Mouse (Mus musculus): ENCODE measurements around the gene Ddx5. TPM values are rescaled to one million over a fixed set of nuclear protein-coding genes. Genes with fewer than 3 reads are reported as not detected.
"Not testable (repeated sequence)": the region's sequence is repeated elsewhere in the genome, so short reads cannot be mapped to it uniquely, and the experiment has no call there.

Ddx5 gene
- total RNA-seq, 2 experiments from 2014 or later: 203 to 252 TPM

DNA sequence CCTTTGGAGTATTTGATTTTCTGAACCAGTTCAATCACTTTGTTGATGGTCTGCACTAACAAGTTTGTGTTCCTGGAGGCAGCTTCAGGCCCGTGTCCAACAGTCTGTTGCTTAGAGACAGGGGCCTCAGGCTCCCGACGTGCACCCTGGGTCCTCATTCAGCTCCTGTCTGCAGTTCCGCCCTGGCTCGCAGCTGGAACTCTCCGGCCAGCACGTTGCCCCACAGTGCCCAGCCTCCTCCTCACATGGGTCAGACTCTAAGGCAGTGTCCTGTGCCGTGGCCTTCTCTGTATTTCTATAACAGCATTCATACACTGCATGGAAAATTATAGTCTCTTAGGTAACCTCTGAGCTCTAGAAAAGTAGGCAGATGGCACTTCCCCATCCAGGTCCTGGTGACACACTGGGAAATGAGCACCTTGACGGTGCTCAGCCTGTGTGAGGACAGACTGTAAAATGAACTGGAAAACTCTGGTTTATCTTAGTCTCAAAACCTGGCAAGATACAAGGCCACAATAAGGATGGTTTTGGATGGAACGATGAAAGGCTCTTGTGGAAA is 13.2 kb upstream of the Ddx5 start:
- DNase-seq: peak; percentile 26
- intact Hi-C loops (cut with DNase I; ENCODE audit: low total_unique reads): no loop called here

DNA sequence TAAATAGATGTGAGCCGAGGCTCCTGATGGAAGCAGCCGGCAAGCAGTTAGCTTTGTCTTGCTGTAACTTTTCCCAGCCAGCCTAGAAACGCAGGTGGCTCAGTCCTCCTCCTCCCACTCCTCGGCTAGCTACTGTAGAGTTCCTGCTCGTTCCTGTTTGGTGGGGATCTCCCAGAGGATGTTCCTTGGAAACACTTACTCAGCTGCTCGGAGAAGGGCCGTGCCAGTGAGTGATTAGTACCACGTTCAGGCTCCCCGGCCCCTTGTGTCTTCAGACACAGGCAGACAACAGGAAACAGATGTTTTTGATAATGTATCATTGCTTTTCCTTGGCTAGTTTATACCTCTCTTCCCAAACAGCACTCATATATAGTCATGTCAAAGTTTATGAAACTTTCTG is 6.7 kb upstream of the Ddx5 start:
- intact Hi-C loops (cut with DNase I; ENCODE audit: low total_unique reads): no loop called here
- peak; percentile 27 for DNase-seq

DNA sequence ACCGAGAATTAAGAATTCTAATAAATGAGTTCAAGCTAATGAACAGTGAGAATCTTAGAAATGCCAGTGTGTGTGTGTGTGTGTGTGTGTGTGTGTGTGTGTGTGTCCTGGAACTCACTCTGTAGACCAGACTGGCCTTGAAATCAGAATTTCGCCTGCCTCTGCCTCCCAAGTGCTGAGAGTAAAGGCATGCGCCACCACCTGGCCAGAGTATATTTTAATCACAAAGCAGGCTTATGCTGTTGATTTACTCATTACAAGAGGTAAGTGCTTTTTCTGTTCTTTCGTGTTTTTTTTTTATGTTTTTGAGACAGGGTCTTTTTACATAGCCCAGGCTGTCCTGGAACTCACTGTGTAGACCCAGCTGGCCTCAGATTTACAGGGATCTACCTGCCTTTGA is 4.9 kb upstream of the Ddx5 start:
- intact Hi-C loops (cut with DNase I; ENCODE audit: low total_unique reads): no loop called here
- no peak for DNase-seq

DNA sequence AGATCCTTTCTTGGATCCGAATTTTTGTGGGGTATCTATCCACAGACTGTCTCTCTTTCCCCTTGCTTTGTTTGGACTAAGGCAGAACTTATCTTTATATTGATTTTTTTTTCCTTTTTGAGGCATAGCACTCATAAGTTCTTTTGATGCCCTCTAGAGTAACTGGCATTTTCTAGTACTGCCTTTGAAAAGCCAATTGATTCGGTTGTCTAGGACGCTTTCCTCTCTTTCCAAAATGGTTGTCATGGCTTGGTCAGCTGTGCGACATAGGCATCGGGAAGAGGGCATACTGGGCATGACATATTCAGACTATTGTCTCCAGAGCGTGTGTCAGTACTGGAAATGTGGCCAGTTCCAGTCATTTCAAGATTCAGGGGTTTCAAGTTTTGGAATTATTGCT is 664 bp upstream of the Ddx5 start:
- no peak for DNase-seq
- intact Hi-C loops (cut with DNase I; ENCODE audit: low total_unique reads): no loop called here

DNA sequence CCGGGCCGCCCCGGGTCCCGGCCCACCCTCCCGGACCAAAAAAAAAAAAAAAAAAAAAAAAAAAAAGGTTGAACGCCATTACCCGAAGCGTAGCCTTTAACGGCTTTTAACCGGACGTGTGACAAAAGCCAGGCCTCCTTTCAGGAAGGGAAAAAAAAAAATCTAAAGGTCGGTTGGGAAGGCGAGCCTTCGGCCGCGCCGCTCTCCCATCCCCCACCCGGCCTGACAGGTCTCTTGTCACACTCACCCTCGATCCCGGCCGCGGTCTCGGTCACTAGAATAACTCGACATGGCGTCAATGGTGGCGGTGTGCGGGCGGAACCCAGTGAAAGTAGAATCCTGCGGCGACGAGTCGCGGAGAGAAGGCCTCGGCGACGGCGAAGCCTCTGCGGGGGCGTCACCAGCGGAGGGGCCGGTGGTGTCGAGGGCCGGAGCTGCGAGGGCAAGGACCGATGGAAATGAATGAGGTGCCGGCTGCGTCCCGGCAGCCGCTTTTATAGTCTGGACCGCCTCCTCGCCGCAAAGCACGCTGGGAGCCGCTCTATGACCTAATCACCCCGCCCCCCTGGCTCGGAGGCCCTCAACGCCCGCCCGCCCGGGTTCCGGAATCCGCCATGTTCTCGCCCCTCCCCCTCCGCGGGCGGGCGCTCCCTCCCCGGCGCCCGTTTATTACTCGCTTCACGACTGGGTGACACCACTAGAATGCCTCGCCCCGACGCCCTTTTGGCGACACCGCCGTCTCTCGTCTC is 785 bp downstream of the Ddx5 start:
- intact Hi-C loops (cut with DNase I; ENCODE audit: low total_unique reads): no loop called here
- peak; percentile 99 for DNase-seq

DNA sequence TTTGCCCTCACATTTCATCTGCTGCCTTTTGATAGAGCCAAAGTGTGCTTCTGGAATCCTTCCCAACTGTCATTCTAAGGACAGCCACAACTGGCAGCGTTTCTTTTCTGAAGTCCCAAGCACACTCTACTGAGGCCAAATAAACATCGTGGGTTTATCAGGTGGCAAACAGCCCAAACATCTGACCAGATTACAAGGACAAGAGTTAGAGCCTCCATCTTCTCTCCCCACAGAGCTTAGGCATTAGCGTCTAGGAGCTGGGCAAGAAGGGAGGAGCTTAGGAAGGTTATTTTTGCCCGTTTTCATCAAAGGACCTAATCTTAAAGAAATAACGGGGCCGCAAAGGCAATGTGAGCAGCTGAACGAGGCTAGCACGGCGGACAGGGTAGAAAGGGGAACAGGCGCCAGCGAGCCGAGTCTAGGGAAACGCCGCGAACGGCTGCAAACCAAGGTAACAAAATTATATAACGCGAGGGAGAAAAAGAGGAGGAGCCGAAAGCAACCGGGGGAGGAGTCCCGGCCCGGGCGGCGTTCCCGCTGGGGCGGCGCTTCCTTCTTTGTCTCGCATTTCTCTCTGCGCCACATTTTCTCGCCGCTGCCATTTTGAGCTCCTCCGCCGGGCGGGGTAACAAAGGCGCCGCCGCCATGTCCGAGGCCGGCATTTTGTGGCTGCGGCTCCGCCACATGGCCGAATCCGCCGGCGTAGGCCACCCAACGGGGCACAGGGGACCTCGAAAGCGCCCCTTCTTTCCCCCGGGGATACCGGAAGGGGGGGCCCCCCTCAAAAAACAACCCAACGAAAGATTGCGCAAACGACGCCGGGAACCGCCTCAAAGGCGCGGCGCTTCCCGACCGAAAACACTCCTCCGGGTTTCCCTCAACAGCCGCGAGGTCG is 1.6 kb downstream of the Ddx5 start:
- DNase-seq: peak; percentile 94
- intact Hi-C loops (cut with DNase I; ENCODE audit: low total_unique reads): no loop called here

DNA sequence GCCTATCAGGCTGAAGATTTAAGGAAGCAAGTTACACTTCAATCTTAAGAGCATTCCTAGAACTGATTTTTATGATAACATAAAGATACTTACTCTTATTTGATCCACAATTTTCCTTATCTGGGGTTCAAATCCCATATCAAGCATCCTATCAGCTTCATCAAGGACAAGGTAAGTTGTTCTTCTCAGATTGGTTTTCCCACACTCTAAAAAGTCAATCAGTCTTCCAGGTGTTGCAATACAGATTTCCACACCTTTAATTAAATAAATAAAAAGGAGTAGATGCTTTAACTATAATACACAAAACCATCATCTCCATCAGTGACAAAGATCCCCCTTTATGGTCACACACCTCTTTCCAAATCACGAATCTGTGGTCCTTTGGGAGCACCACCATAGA is 3.9 kb downstream of the Ddx5 start:
- intact Hi-C loops (cut with DNase I; ENCODE audit: low total_unique reads): no loop called here

DNA sequence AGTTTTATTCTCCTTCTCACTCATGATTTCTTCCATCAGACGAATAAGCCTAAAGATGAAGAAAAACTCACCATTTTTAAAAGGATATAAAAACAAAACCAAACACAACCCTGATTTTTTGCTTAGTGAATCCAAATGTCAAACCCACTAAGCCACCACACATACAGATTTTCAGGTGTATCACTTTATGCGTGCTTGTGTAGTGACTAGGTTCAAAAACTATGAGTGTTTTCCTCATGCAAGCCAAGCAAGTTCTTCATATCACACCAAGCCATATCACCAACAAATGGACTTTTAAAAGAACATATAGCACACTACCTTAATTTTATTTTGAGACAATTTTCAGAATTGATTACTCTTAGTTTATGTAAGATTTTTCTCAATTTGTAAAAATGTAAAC is 4.5 kb downstream of the Ddx5 start:
- intact Hi-C loops (cut with DNase I; ENCODE audit: low total_unique reads): no loop called here
- DNase-seq: no peak

More for the DNA sequence above, 3.9 kb downstream of the Ddx5 start:
- no peak for DNase-seq

DNA sequence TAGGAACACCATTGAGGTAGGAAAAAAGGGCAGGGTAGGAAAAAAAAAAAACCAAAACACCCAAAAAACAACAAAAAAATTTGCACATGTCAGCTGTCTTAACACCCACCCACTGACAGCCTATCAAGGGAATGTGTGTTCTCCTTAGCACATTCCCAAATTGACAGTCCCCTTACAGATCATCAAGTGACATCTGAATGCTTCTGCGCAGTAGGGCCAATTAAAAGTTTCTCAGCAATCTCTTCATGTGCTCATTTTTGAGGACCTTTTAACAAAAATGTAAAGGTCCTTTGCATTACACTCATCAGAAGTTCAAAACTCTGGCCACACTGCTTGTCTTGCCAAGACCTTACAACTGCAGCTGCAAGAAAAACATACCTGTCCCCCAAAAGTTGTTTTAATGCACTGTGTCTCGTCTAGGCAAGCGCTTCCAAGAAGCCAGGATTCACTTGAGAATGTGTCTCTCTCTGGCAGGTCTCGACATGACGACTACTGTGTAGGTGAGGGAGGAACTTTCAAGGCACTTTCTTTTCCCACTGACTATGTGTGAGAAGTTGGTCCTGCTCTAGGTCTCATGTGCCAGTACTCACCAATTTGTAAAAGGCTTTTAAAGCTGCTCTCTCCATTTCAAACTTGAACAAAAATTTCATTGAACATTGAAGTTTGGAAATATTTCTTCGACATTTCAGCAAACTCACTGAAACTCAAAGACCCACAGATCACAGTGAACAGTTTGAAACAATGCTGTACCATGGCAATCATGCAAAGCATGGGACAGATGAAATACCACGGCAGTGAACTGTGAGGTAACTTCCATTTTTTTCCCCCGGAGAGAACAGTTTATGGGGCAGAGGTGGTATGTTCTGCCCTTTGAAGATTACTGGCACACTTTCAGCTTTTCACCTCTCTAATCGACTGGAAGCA is 5.9 kb downstream of the Ddx5 start:
- intact Hi-C loops (cut with DNase I; ENCODE audit: low total_unique reads): no loop called here

DNA sequence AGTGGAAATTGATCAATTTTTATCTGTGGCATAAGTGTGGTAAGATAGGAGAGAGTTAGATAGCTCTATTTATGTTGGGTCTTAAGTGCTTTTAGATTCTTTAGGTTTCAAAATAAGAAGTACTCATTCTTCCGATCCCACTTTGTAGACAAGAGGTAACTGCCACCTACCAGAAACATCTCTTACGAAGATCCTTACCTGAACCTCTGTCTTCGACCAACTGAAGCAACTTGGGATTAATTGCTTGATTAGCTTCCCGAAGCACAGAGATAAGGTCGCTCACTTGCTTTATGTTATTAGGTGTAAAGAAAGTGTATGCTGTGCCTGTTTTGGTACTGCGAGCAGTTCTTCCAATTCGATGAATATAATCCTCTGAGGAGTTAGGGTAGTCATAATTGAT is 6.7 kb downstream of the Ddx5 start:
- DNase-seq; intact Hi-C loops (cut with DNase I; ENCODE audit: low total_unique reads): not testable (repeated sequence)

More for the DNA sequence above, 5.9 kb downstream of the Ddx5 start:
- DNase-seq: no peak

DNA sequence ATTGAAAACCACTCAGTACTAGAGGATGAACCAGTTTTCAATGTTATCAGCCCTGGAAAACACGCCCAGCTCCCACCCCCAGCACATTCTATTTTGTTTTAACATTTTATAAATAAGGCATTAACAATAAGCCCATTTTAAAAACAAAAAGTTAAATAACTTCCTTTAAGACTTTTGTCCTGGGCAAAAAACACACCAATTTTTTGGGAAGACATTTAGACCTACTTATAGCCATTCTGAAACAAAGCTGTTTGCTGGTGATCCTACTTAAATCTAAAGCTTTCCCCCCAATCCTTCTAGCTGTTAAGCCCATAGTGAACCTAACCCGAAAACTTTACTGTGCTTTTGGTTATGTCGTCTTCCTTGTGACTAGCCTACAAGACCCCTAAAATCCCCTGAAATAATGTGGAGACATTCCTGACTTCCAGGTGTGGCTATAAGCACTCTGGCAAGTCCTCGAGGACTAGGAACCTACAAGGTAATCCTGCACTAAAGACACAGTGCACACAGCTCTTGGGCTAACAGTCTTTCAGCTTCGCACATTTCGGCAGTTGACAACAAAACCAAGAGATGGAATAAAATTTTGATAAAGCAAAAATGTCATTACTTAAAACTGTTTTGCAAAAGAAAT is 8.3 kb downstream of the Ddx5 start:
- no peak for DNase-seq
- intact Hi-C loops (cut with DNase I; ENCODE audit: low total_unique reads): no loop called here

DNA sequence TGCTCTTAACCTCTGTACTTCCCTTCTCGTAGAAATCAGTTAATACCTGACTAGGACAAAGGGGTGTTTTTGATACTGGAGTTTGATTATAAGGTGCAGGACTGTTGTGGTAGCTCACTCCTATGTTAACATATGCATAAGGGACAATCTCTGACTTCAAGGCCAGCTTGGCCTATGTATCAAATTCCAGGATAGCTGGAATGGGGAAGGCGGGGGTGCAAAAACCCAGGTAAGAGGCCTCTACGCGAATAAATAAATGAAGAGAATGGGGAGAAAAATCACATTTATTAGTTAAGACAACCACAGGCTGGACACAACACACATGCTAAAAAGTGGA is 8.9 kb downstream of the Ddx5 start:
- DNase-seq: no peak
- intact Hi-C loops (cut with DNase I; ENCODE audit: low total_unique reads): no loop called here

DNA sequence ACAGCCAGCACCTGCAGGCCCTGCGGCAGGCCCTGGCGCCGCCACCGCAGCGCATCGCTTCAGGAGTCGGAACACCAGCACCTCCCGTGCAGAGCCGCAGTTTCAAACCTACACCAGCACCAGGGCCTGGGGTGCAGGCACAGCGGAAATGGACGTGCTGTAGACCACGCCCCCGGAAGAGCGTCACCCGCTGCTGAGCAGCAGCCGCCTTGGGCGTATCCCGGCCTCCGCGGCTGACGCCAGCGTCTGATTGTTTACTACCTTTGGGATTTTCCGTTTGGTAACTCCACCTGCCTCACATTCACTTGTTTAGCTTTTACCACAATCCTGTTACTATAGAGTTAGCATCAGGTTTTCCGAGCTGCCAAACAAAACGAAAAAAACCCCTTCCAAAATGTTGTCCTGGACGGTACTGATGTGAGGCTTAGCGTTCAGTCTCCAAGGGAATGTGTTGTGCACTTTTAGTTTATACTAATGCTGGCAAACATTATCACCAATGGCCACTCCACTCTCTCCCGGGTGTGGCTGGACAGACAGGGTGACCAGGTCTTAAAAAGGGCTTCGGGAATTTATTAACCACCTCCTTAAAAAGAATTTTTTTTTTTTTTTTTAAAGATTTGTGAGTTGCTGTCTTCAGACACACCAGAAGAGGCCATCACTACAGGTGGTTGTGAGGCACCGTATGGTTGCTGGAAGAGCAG is 9.4 kb downstream of the Ddx5 start, which contains the start of gene Polg2:
Gene Polg2 (minus strand): TSS at position 150 of the 701 bp plus-strand sequence.
- intact Hi-C loops (cut with DNase I; ENCODE audit: low total_unique reads): no loop called here
- DNase-seq: peak; percentile 91

DNA sequence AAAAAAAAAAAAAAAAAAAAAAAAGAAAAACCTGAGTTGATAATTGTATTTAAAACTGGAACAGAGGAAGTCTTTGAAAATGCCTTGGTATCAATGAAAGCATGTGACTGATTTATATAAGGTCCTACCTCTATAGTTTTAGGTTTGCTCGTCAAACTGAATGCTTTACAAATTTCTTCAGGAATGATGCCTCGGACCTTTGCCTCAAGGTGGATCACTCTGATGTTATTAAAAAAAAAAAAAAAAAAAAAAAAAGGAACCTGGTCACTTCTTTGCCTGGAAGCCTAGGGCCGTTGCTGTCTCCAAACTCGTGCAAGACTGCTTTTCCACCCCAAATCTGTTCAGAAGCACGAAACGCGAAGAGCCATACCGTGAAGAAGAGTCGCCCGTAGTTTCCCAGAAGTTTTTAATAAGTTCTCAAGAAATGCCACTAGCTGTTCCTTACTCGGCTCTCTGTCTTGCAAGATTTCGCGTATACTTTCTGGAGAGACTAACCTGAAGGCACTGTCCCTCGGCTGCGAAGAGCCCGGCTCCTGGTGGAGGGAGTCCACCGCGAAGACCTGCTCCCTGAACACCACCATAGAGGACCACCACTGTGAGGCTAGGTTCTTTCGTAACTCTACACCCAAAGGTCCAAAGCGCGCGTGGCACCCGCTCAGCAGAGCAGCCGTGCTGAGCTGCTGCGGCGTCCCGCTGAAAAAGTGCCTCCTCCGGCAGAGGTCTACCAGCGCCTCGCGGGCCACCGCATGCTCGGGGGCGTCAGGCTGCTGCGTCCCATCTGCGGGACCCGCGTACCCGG is 10.2 kb downstream of the Ddx5 start:
- intact Hi-C loops (cut with DNase I; ENCODE audit: low total_unique reads): no loop called here
- DNase-seq: no peak

DNA sequence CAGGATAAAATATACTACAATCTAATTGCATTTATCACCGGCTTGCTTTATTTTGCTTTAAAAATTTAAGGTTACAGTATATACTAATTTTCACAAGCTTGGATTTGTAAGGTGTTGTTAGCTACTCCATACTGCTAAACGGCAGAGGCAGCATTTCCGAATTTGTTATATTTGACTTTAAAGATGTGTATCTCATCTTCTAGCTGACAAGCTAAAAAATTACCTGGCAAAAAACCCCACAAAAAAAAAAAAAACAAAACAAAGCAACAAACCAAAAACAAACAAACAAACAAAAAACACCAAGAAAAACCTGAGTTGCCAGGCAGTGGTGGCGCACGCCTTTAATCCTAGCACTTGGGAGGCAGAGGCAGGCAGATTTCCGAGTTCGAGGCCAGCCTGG is 10.9 kb downstream of the Ddx5 start:
- intact Hi-C loops (cut with DNase I; ENCODE audit: low total_unique reads): no loop called here
- DNase-seq: no peak

DNA sequence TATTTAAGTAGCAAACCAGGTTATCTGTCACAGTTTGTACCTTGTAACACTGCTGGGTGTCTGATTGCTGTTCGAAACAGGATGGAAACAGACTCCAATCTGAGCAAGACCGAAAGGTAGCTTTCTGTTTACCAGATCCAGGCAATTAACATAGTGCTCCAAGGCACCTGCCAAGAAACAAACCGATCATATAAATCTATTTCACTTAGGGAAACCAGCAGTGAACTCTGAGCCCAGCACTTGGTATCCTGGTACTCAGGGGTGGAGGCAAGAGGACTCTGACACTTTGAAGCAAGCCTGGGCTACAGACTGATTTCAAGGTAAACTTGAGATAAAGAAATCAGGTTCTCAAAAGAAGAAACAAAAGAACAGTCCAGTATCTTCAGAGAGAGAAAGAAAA is 11.6 kb downstream of the Ddx5 start:
- no peak for DNase-seq
- intact Hi-C loops (cut with DNase I; ENCODE audit: low total_unique reads): no loop called here

DNA sequence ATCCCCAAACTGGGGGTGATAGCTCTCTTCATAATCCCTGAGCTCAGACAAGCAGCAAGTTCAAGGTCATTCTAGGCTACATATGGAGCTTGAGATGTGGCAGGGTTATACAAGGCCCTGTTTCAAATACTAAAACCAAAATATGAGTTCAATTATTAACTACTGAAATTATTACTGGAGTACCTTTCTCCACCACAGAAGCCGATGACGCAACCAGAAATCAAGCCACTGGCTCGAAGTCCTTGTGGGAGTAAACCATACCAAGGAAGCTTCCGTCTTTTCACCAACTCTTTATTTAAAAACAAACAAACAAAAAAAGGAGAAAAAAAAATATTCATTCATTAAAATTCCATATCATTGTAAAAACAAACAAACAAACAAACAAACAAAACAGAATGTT is 12.0 kb downstream of the Ddx5 start:
- intact Hi-C loops (cut with DNase I; ENCODE audit: low total_unique reads): no loop called here
- DNase-seq: no peak

DNA sequence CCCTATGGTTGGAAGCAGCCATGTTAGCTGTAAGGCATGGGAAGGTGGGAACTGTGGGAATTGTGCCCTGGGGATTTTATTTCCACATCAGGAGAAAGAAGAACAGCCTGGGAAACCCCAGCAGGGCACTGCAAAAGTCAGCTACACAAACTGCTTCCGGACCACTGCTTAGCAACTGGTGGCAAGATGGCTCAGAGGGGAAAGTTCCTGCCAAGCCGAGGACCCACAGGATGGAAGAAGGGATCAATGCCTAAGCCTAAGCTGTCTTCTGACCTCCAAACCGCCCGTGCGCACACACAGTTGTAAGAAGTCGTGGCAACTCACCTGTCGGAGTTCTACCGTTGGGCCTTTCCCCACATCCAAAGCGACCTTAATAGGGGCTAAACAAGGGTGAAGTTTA is 15.9 kb downstream of the Ddx5 start:
- intact Hi-C loops (cut with DNase I; ENCODE audit: low total_unique reads): no loop called here
- DNase-seq: no peak
